Mouse (Mus musculus): ENCODE data around the gene Taar7a. TPM values are rescaled to one million over a fixed set of nuclear protein-coding genes. Genes with fewer than 3 reads are reported as not detected.

The Taar7a gene
- polyA plus RNA-seq, 1 experiment, result not detected

- no peak for TF ChIP-seq GATA1 (IDR thresholded peaks at IDR 0.05; ENCODE audit: low read length)
These were observed 28.2 kb downstream of the Taar7a start for GRCm38 (mm10) chr10:23964921-23965610.

- no peak for TF ChIP-seq GATA1 (IDR thresholded peaks at IDR 0.05; ENCODE audit: low read length)
These were observed 29.8 kb downstream of the Taar7a start for GRCm38 (mm10) chr10:23963444-23963843.

- TF ChIP-seq GATA1 (IDR thresholded peaks at IDR 0.05; ENCODE audit: low read length), result no peak
These were observed 32.8 kb downstream of the Taar7a start, which contains the start of gene Taar4 for GRCm38 (mm10) chr10:23960444-23960915. Gene Taar4, plus strand, starts transcription at chr10:23960494.

- no peak for TF ChIP-seq GATA1 (IDR thresholded peaks at IDR 0.05; ENCODE audit: low read length)
These were observed 34.2 kb downstream of the Taar7a start for GRCm38 (mm10) chr10:23959071-23959470.

GRCm38 (mm10) chr10:23951714-23952113 lies 41.6 kb downstream of the Taar7a start:
- no peak for TF ChIP-seq GATA1 (IDR thresholded peaks at IDR 0.05; ENCODE audit: low read length)

GRCm38 (mm10) chr10:23949508-23950005 lies 43.7 kb downstream of the Taar7a start, which contains the start of gene Taar3:
Gene Taar3, plus strand, starts transcription at chr10:23949558.
- no peak for TF ChIP-seq GATA1 (IDR thresholded peaks at IDR 0.05; ENCODE audit: low read length)

- TF ChIP-seq GATA1 (IDR thresholded peaks at IDR 0.05; ENCODE audit: low read length), result no peak
These were observed 45.3 kb downstream of the Taar7a start for GRCm38 (mm10) chr10:23948026-23948425.

GRCm38 (mm10) chr10:23942465-23942864 lies 50.8 kb downstream of the Taar7a start:
- TF ChIP-seq GATA1 (IDR thresholded peaks at IDR 0.05; ENCODE audit: low read length), result no peak

Other genes starting within 250 kb of the Taar7a start
- gene Rps12, start 206.2 kb downstream of the Taar7a start, polyA plus RNA-seq (2012), result 671 and 1,310 TPM in 2 replicates
- not detected in 2 replicates for gene Slc18b1, start 196.5 kb downstream of the Taar7a start, polyA plus RNA-seq (2012)
- gene Vnn3, start 142.0 kb downstream of the Taar7a start, polyA plus RNA-seq (2012), result not detected in 2 replicates
- not detected in 2 replicates for gene Vnn1, start 98.8 kb downstream of the Taar7a start, polyA plus RNA-seq (2012)
- gene Taar1, start 73.1 kb downstream of the Taar7a start, polyA plus RNA-seq (2012), result not detected in 2 replicates
- gene Taar2, start 54.9 kb downstream of the Taar7a start, polyA plus RNA-seq (2012), result not detected in 2 replicates
- not detected in 2 replicates for gene Taar3, start 43.9 kb downstream of the Taar7a start, polyA plus RNA-seq (2012)
- not detected in 2 replicates for gene Taar4, start 33.0 kb downstream of the Taar7a start, polyA plus RNA-seq (2012)
- gene Taar5, start 22.8 kb downstream of the Taar7a start, polyA plus RNA-seq (2012), result not detected in 2 replicates
- gene Taar6, start 7.8 kb downstream of the Taar7a start, polyA plus RNA-seq (2012), result not detected in 2 replicates
- not detected in 2 replicates for gene Taar7b, start 6.5 kb upstream of the Taar7a start, polyA plus RNA-seq (2012)
- not detected in 2 replicates for gene Taar7d, start 33.7 kb upstream of the Taar7a start, polyA plus RNA-seq (2012)
- gene Taar7e, start 44.1 kb upstream of the Taar7a start, polyA plus RNA-seq (2012), result not detected in 2 replicates
- gene Taar7f, start 56.0 kb upstream of the Taar7a start, polyA plus RNA-seq (2012), result not detected in 2 replicates
- not detected in 2 replicates for gene Taar8a, start 83.0 kb upstream of the Taar7a start, polyA plus RNA-seq (2012)
- not detected in 2 replicates for gene Taar8b, start 98.8 kb upstream of the Taar7a start, polyA plus RNA-seq (2012)
- not detected in 2 replicates for gene Taar8c, start 108.4 kb upstream of the Taar7a start, polyA plus RNA-seq (2012)
- gene Taar9, start 116.1 kb upstream of the Taar7a start, polyA plus RNA-seq (2012), result not detected in 2 replicates
- gene Stx7, start 155.8 kb upstream of the Taar7a start, polyA plus RNA-seq (2012), result 34.6 and 43.1 TPM in 2 replicates
- gene Moxd1, start 230.0 kb upstream of the Taar7a start, polyA plus RNA-seq (2012), result not detected in 2 replicates